Mouse (Mus musculus) forebrain, embryonic 14.5 days (tissue): ENCODE measurements around the gene Ston2. TPM values are rescaled to one million over a fixed set of nuclear protein-coding genes. Genes with fewer than 3 reads are reported as not detected.
"Not testable (repeated sequence)": the region's sequence is repeated elsewhere in the genome, so short reads cannot be mapped to it uniquely, and the experiment has no call there.

ENCODE experiments used
- ATAC-seq: fragments of 200-750 bp; cut with Nextera tagmentation; 2 replicates; pipeline ENCODE4 v1.8.0; 2017; ENCODE audit warnings: mild to moderate bottlenecking, moderate library complexity
- DNase-seq: peaks from one replicate; pipeline ENCODE4 v3.0.0-alpha.2; 2015; ENCODE audit warnings: low spot score
- H3K27ac ChIP-seq: fragments of 300-500 bp; sonication (generic); 2 replicates; pipeline ENCODE4 v1.5.1; 2014; ENCODE audit warnings: low read depth, mild to moderate bottlenecking, control low read depth, low read length, moderate library complexity
- H3K27me3 ChIP-seq: fragments of 300-500 bp; sonication (generic); replicated peaks from 2 replicates; pipeline ENCODE4 v1.6.1; 2014; ENCODE audit warnings: low read length, control low read depth, mixed read lengths; ENCODE audit not compliant: control insufficient read depth, insufficient read depth
- H3K36me3 ChIP-seq: fragments of 300-500 bp; sonication (generic); 2 replicates; pipeline ENCODE4 v1.6.1; 2014; ENCODE audit warnings: low read length, control low read depth; ENCODE audit not compliant: control insufficient read depth, insufficient read depth
- H3K4me1 ChIP-seq: fragments of 300-500 bp; sonication (generic); 2 replicates; pipeline ENCODE4 v1.6.1; 2014; ENCODE audit warnings: antibody characterized with exemption, low read length, control low read depth; ENCODE audit not compliant: control insufficient read depth, insufficient read depth
- H3K4me2 ChIP-seq: fragments of 300-500 bp; sonication (generic); 2 replicates; pipeline ENCODE4 v1.6.1; 2014; ENCODE audit warnings: mild to moderate bottlenecking, control low read depth, low read length
- H3K4me3 ChIP-seq: fragments of 300-500 bp; sonication (generic); 2 replicates; pipeline ENCODE4 v1.5.1; 2014; ENCODE audit warnings: low read depth, low read length, control low read depth
- H3K9ac ChIP-seq: fragments of 300-500 bp; sonication (generic); 2 replicates; pipeline ENCODE4 v1.6.1; 2014; ENCODE audit warnings: mild to moderate bottlenecking, low read length, control low read depth, moderate library complexity
- H3K9me3 ChIP-seq: fragments of 300-500 bp; sonication (generic); replicated peaks from 2 replicates; pipeline ENCODE4 v1.6.1; 2016; ENCODE audit warnings: low read length, control low read depth, mixed read lengths; ENCODE audit not compliant: control insufficient read depth
- WGBS: fragments of 180-500 bp; shearing (Covaris S2); extraction: QIAGEN DNeasy Blood & Tissue Kit; methylation state at CpG from one replicate; pipeline ENCODE4 v1.1.7; 2014; 5-methylcytosine and 5-hydroxymethylcytosine counted together
- microRNA-seq: library from miRNA; unstranded; fragments of <30 nt; microRNA quantifications from one replicate; pipeline ENCODE4, GENCODE M21; 2016
- polyA plus RNA-seq: library from polyadenylated mRNA; unstranded; fragments of >200 nt; fragmentation: Nextera tagmentation; extraction: Ambion mirVana; gene quantifications from 2 replicates; pipeline ENCODE4 v1.2.1, GENCODE M21; 2014

Ston2 gene
- polyA plus RNA-seq, 1 experiment from 2014 or later, result 5.6 TPM

- Histone ChIP-seq H3K9ac (peak overlapping the region; percentile 100), H3K9me3 (no peaks in the 10 kb centered on the region), H3K27me3 (no peaks in the 10 kb centered on the region), H3K4me3 (peak overlapping the region; percentile 91), H3K4me2 (peak overlapping the region; percentile 68), H3K27ac (peak overlapping the region; percentile 100; the same call in 1 of the 2 replicates), H3K4me1 (peaks cover 27% of the 10 kb centered on the region), H3K36me3 (peaks cover 26% of the 10 kb centered on the region)
- DNase-seq, result no peak
- no peak for ATAC-seq
- WGBS, result 37% methylated on average over 3 of the region's 3 CpGs
Measured at GRCm38 (mm10) chr12:91587077-91587476, 201.1 kb downstream of the Ston2 start.

DNA sequence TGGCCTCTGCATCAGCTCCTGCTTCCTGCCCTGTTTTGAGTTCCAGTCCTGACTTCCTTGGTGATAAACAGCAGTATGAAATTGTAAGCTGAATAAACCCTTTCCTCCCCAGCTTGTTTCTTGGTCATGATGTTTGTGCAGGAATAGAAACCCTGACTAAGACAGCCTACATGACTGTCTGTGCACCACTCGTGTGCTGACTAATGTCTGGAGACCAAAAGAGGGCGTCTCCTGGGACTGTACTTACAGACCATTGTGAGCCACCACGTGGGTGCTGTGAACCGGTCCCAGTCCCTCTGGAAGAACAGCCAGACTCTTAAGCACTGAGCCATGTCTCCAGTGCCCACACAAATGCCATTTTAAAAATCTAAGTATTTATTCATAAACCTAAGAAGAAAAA is 202.4 kb downstream of the Ston2 start:
- Histone ChIP-seq H3K36me3 (peaks cover 36% of the 10 kb centered on the region), H3K4me1 (peaks cover 23% of the 10 kb centered on the region)
- not testable (repeated sequence) for H3K9ac ChIP-seq, ATAC-seq, DNase-seq, H3K9me3 ChIP-seq, H3K4me2 ChIP-seq, H3K27ac ChIP-seq, H3K27me3 ChIP-seq, H3K4me3 ChIP-seq
- 97% methylated on average over 4 of the region's 4 CpGs for WGBS

DNA sequence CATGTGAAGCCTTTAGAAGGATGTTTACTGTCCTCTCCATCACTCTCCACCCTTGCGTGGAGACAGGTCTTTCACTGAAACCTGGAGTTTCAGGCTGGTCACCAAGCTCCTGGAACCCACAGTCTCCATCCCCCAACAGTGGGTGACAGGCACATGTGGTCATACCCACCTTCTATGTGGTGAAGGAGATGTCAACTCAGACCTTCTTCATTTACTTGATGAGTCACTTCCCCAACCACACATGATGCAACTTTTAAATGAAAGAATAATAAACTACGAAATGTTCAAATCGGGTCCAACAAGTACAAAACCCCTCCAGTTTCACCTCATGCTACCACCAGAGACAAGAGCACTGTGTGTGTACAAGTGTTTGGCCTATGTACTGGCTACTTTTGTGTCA is 203.0 kb downstream of the Ston2 start:
- ATAC-seq (no peak), DNase-seq (no peak)
- peaks cover 21% of the 10 kb centered on the region for H3K4me1 ChIP-seq
- H3K36me3 ChIP-seq, result peaks cover 40% of the 10 kb centered on the region
- H3K9me3 ChIP-seq, result no peaks in the 10 kb centered on the region
- H3K4me3 ChIP-seq, result no peak overlapping the region
- no peaks in the 10 kb centered on the region for H3K27me3 ChIP-seq
- H3K27ac ChIP-seq, result no peak overlapping the region
- no peak overlapping the region for H3K9ac ChIP-seq
- H3K4me2 ChIP-seq, result no peak overlapping the region
- 95% methylated on average over 3 of the region's 3 CpGs for WGBS

DNA sequence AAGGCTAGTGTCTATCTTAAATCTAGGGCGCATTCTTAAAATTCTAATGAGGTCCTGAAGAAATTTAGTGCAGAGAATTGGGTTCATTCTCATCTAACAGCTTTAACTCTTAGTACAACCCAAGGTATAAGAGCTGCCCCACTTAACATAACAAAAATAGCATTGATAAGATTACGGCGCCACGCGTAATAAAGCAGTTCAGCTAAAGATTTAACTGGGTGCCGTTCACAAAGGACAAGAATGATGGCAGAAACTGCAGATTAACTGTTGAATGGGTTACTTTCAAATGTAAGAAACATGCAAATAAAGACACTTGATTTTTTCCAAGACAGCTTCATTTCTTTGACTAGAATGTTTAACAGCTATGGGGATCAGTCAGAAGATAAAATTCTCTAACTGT is 204.8 kb downstream of the Ston2 start:
- peaks cover 46% of the 10 kb centered on the region for H3K36me3 ChIP-seq
- peak overlapping the region; percentile 35; the same call in 1 of the 2 replicates for H3K9ac ChIP-seq
- DNase-seq, result no peak
- peaks cover 21% of the 10 kb centered on the region for H3K4me1 ChIP-seq
- H3K4me2 ChIP-seq, result peak overlapping the region; percentile 30
- no peak overlapping the region for H3K27ac ChIP-seq
- H3K4me3 ChIP-seq, result no peak overlapping the region
- H3K27me3 ChIP-seq, result no peaks in the 10 kb centered on the region
- ATAC-seq, result no peak
- WGBS, result 17% methylated on average over 6 of the region's 6 CpGs
- H3K9me3 ChIP-seq, result no peaks in the 10 kb centered on the region

Small RNA genes within 50 kb of the gene (microRNA-seq; reads per million reads assigned to microRNA genes)
- gene Gm22015, result not detected

Other genes starting within 250 kb of the Ston2 start
- gene Gtf2a1, start 197.9 kb downstream of the Ston2 start, polyA plus RNA-seq, result 50.7 and 50.8 TPM in 2 replicates
- gene Sel1l, start 60.8 kb upstream of the Ston2 start, polyA plus RNA-seq, result 58.1 and 84.8 TPM in 2 replicates